Mouse (Mus musculus) hindbrain, embryonic 11.5 days (tissue): ENCODE measurements around the gene Shisa6. TPM values are rescaled to one million over a fixed set of nuclear protein-coding genes. Genes with fewer than 3 reads are reported as not detected.

ENCODE experiments used
- ATAC-seq: fragments of 200-750 bp; cut with Nextera tagmentation; 2 replicates; pipeline ENCODE4 v1.8.0; 2017; ENCODE audit warnings: mild to moderate bottlenecking, moderate TSS enrichment, moderate library complexity; ENCODE audit not compliant: low FRiP score
- DNase-seq: peaks from one replicate; pipeline ENCODE4 v3.0.0-alpha.2; 2015; ENCODE audit warnings: low spot score
- H3K27ac ChIP-seq: fragments of 300-500 bp; sonication (generic); 2 replicates; pipeline ENCODE4 v1.5.1; 2014; ENCODE audit warnings: mild to moderate bottlenecking, low read depth, low read length
- H3K27me3 ChIP-seq: fragments of 300-500 bp; sonication (generic); 2 replicates; pipeline ENCODE4 v1.6.1; 2014; ENCODE audit warnings: mild to moderate bottlenecking, low read length, moderate library complexity, mixed read lengths; ENCODE audit not compliant: control insufficient read depth, insufficient read depth
- H3K36me3 ChIP-seq: fragments of 300-500 bp; sonication (generic); 2 replicates; pipeline ENCODE4 v1.6.1; 2014; ENCODE audit warnings: mild to moderate bottlenecking, low read length, moderate library complexity, mixed read lengths; ENCODE audit not compliant: control insufficient read depth, insufficient read depth
- H3K4me1 ChIP-seq: fragments of 300-500 bp; sonication (generic); replicated peaks from 2 replicates; pipeline ENCODE4 v1.6.1; 2014; ENCODE audit warnings: low read length, mixed read lengths; ENCODE audit not compliant: control insufficient read depth, insufficient read depth
- H3K4me2 ChIP-seq: fragments of 300-500 bp; sonication (generic); replicated peaks from 2 replicates; pipeline ENCODE4 v1.6.1; 2014; ENCODE audit warnings: mild to moderate bottlenecking, low read depth, low read length
- H3K4me3 ChIP-seq: fragments of 300-500 bp; sonication (generic); 2 replicates; pipeline ENCODE4 v1.5.1; 2014; ENCODE audit warnings: low read depth, low read length
- H3K9ac ChIP-seq: fragments of 300-500 bp; sonication (generic); 2 replicates; pipeline ENCODE4 v1.6.1; 2014; ENCODE audit warnings: low read depth, low read length
- H3K9me3 ChIP-seq: fragments of 300-500 bp; sonication (generic); 2 replicates; pipeline ENCODE4 v1.6.1; 2016; ENCODE audit warnings: low read length; ENCODE audit not compliant: control insufficient read depth
- WGBS: fragments of 180-500 bp; shearing (Covaris S2); extraction: QIAGEN DNeasy Blood & Tissue Kit; methylation state at CpG from one replicate; pipeline ENCODE4 v1.1.7; 2014; 5-methylcytosine and 5-hydroxymethylcytosine counted together
- polyA plus RNA-seq: library from polyadenylated mRNA; unstranded; fragments of >200 nt; fragmentation: Nextera tagmentation; extraction: Ambion mirVana; gene quantifications from 2 replicates; pipeline ENCODE4 v1.2.1, GENCODE M21; 2014

Shisa6 gene
- polyA plus RNA-seq, 1 experiment from 2014 or later = 1.4 TPM

DNA sequence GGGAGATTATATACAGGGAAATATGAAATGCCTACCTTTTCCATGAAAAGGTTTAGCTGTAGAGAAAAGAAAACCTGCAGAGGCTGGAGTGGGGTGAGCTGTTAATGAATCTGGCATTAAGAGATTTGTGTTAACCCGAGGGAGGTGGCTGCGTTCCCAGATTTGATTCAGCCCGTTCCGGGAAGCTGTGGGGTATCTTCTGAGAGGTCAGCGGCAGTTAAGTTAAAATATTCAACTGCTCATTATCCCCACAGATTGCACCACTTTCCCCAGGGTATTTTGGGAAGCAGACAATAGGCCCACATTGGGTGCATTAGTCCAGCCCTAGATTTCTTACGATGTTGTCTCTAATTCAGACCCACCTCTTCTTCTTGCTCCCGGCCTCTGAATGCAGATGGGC is 213.0 kb downstream of the Shisa6 start:
- no peak for DNase-seq
- H3K4me3 ChIP-seq = no peak overlapping the region

DNA sequence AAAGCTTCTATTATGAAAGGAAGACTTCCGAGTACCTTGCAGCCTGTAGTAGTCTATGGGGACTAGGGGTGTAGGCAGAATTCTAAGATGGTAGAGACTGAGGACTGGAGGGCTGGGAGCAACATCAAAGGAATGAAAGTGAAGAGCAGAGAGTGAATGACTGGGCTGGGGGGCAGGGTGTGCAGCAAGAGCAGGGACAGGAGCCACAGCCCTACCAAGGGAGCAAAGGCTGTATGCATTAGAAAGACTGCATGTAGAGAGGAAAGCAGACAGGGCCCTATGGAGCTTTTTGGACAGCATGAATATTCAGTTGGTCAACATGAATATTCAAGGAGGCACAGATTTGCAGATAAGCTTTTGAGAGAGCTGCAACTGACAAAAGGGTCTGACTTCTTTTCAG is 221.4 kb downstream of the Shisa6 start:
- Histone ChIP-seq H3K27ac (no peak overlapping the region), H3K9me3 (no peaks in the 10 kb centered on the region), H3K27me3 (no peaks in the 10 kb centered on the region), H3K9ac (no peak overlapping the region), H3K4me1 (no peaks in the 10 kb centered on the region), H3K4me3 (no peak overlapping the region), H3K36me3 (no peaks in the 10 kb centered on the region), H3K4me2 (no peak overlapping the region)
- ATAC-seq = no peak
- DNase-seq = no peak
- WGBS = 59% methylated on average over 1 of the region's 1 CpGs

More for the DNA sequence above, 213.0 kb downstream of the Shisa6 start:
- no peaks in the 10 kb centered on the region for H3K36me3 ChIP-seq
- ATAC-seq = no peak
- no peak overlapping the region for H3K9ac ChIP-seq
- H3K9me3 ChIP-seq = no peaks in the 10 kb centered on the region
- no peaks in the 10 kb centered on the region for H3K4me1 ChIP-seq
- H3K4me2 ChIP-seq = no peak overlapping the region
- 88% methylated on average over 7 of the region's 7 CpGs for WGBS
- no peak overlapping the region for H3K27ac ChIP-seq
- no peaks in the 10 kb centered on the region for H3K27me3 ChIP-seq

DNA sequence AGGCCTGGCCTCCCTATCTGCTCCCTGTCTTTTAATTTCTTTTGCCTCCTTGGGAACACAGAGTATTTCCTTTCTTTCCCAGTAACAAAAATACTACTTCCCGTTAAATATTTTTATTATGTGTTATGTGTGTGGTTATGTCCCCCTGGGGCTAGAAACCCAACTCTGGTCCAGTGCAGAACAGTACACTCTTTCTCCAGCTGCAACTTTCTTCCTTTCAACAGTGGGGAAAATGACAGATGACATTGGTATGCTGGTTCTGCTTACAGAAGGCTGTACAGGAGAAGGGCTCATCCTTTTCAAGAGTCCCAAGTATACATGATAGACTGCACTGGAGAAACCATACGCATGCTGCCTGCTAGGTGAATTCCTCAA is 251.1 kb downstream of the Shisa6 start:
- Histone ChIP-seq H3K4me1 (no peaks in the 10 kb centered on the region), H3K9ac (no peak overlapping the region), H3K9me3 (no peaks in the 10 kb centered on the region), H3K4me2 (no peak overlapping the region), H3K4me3 (no peak overlapping the region), H3K27ac (no peak overlapping the region), H3K27me3 (no peaks in the 10 kb centered on the region), H3K36me3 (no peaks in the 10 kb centered on the region)
- DNase-seq (no peak), ATAC-seq (no peak)
- WGBS = 82% methylated on average over 2 of the region's 2 CpGs

DNA sequence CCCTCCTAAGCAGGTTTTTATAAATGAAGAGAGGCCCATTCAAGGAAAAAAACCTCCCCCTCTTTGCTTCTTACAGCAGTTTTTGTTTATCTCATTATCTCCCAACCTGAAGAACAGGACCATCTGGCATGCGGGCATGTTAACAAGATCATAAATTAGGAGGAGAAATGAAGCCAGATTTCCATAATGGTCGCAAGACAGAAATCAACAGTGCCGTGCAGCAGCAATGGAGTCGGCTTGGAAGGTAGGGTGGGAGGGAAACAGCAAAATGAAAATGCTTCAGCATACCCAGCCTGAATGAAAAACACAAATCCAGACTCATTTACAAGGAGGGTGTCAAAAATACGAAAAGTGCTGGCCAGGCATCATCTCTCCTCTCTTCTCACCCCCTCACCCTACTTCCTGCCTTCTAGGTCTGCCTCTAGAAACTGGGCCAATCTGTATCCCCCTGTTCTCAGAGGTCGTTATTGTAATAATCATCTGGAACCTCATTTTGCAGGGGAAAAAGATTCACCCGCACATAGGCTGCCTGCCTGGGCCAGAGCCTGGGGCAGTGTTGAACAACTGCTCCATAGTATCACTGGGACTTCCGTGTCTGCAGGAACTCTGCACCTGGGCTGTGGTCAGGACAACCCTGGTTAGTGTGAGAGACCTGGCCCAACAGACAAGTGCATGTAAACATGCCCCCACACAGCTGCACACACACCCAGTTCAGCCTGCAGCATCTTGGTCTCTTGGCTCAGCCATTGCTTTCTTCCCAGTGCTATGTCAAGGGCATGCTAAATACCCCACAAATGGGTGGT is 251.7 kb downstream of the Shisa6 start:
- no peak for ATAC-seq

DNA sequence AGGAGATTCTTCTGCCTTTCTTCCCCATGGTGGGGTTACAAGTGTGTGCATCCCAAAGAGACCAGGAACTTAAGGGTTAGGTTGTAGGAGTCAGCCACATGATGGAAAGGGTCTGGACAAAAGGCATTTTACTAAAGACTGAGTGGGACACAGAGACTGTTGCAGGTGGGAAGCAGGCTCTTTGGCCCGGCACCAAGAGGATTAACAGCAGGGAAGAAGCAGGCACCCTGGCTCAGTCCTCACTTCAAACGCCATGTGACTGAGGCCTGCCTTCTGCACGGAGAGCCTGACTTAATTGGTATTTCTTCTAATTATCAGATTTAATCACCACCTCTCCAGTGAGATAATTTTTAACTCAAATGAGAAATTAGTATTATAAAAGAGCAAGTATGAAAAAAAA is 258.7 kb downstream of the Shisa6 start:
- 45% methylated on average over 3 of the region's 3 CpGs for WGBS
- no peaks in the 10 kb centered on the region for H3K36me3 ChIP-seq
- H3K27ac ChIP-seq = no peak overlapping the region
- no peak overlapping the region for H3K4me3 ChIP-seq
- H3K9ac ChIP-seq = no peak overlapping the region
- no peaks in the 10 kb centered on the region for H3K4me1 ChIP-seq
- no peak overlapping the region for H3K4me2 ChIP-seq
- no peaks in the 10 kb centered on the region for H3K9me3 ChIP-seq
- H3K27me3 ChIP-seq = no peaks in the 10 kb centered on the region
- DNase-seq (no peak), ATAC-seq (no peak)

More for the DNA sequence above, 251.7 kb downstream of the Shisa6 start:
- H3K9me3 ChIP-seq = no peaks in the 10 kb centered on the region
- no peak overlapping the region for H3K27ac ChIP-seq
- H3K4me1 ChIP-seq = no peaks in the 10 kb centered on the region
- DNase-seq = no peak
- no peak overlapping the region for H3K4me2 ChIP-seq
- no peaks in the 10 kb centered on the region for H3K27me3 ChIP-seq
- no peak overlapping the region for H3K4me3 ChIP-seq
- WGBS = 73% methylated on average over 8 of the region's 8 CpGs
- no peaks in the 10 kb centered on the region for H3K36me3 ChIP-seq
- H3K9ac ChIP-seq = no peak overlapping the region

DNA sequence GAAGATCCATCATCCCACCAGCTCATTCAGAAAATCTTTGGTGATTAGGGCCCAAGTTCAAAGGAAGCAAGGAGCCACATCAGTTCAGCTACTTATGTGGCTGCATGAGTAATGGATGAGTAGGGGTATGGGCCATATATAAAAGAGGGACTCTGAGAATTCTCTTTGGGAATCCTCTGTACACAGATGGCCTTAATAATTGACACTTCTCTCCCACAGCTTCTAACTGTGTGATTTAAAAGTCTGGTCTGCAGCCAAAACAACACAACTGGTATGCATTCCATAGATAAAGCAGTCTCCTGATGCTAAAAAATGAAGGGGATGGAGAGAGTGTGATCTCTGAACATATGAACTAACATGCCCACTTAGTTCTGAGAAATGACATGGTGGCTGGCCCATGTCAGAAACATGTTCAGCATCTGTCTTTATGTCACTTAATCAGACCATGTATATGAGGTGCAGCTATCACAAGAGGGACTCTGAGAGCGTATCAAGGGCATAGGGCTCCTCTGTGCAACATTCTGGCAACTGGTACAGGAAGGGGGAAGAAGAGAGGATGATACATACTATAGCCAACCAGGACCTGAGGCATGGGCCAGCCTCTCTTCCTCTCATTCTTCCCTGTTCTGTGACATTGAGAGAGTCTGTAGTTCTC is 260.3 kb downstream of the Shisa6 start:
- Histone ChIP-seq H3K9me3 (no peaks in the 10 kb centered on the region), H3K27ac (no peak overlapping the region), H3K4me3 (no peak overlapping the region), H3K4me1 (no peaks in the 10 kb centered on the region), H3K4me2 (no peak overlapping the region), H3K27me3 (no peaks in the 10 kb centered on the region), H3K36me3 (no peaks in the 10 kb centered on the region), H3K9ac (no peak overlapping the region)
- WGBS = 81% methylated on average over 1 of the region's 1 CpGs
- ATAC-seq = no peak
- no peak for DNase-seq

DNA sequence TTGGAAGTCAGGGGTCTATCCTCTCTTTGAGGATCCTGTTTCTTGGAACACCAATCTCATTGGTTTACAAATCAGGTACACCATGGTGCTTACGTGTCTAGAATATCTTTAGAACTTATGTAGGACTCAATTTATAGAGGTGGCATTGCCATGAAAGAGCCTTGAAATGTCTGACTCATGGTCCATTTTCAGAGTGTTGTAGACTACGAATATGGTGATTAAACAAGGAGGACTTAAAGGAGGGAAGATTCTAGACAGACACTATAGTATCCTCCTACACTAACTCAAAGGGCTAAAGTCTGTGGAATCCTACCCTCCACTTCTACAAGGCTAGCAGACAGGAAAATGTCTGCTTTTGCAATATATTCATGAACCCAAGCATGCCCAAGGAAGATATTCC is 265.6 kb downstream of the Shisa6 start:
- 89% methylated on average over 2 of the region's 2 CpGs for WGBS
- no peaks in the 10 kb centered on the region for H3K36me3 ChIP-seq
- no peaks in the 10 kb centered on the region for H3K4me1 ChIP-seq
- ATAC-seq (no peak), DNase-seq (no peak)
- no peak overlapping the region for H3K27ac ChIP-seq
- no peaks in the 10 kb centered on the region for H3K9me3 ChIP-seq
- no peak overlapping the region for H3K4me3 ChIP-seq
- no peak overlapping the region for H3K4me2 ChIP-seq
- no peak overlapping the region for H3K9ac ChIP-seq
- no peaks in the 10 kb centered on the region for H3K27me3 ChIP-seq

DNA sequence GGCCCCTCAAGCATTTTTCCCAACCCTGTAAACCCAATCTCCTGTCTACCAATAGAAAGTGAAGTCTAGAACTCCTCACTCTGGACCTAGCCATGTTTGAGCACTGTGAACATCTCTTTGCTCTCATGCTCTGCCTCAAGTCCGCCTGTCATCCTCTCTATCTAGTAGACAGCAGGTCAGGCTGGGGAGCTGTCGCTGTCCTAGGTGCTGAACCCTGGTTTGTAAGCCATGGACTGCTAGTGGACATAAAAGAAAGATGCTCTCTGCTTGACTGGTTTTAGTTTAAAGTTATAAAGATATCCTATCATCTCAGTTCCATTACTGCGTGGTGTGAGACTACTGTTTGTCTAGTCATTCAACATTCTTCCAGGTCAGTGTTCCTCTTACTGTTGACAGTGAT is 266.9 kb downstream of the Shisa6 start:
- no peak for ATAC-seq
- Histone ChIP-seq H3K27me3 (no peaks in the 10 kb centered on the region), H3K27ac (no peak overlapping the region), H3K4me3 (no peak overlapping the region), H3K36me3 (no peaks in the 10 kb centered on the region), H3K9me3 (no peaks in the 10 kb centered on the region), H3K9ac (no peak overlapping the region), H3K4me1 (no peaks in the 10 kb centered on the region), H3K4me2 (no peak overlapping the region)
- peak; percentile 66 for DNase-seq
- WGBS = 25% methylated on average over 3 of the region's 3 CpGs

DNA sequence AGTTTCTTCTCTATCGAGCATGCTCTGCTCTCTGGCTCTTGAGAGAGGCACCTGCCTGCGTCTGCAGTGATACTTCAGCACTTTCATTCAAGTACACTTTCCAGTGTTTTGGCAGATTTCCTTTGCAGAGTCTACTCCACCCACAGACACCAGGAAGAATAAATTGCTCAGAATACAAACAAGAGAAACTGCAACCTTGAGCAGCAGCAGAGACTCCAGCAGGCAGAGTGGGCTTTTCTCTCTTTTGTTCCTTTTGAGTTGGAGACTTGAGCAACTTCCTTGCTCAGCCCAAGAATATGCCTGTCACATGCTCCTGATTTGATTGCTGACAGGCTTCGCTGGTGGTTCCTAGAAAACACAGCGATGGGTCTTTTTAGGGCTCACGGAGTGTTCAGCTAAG is 278.6 kb downstream of the Shisa6 start:
- Histone ChIP-seq H3K4me3 (no peak overlapping the region), H3K4me1 (no peaks in the 10 kb centered on the region), H3K27me3 (no peaks in the 10 kb centered on the region), H3K27ac (no peak overlapping the region), H3K9me3 (no peaks in the 10 kb centered on the region), H3K9ac (no peak overlapping the region), H3K36me3 (no peaks in the 10 kb centered on the region), H3K4me2 (no peak overlapping the region)
- no peak for ATAC-seq
- DNase-seq = no peak
- 80% methylated on average over 5 of the region's 5 CpGs for WGBS
